In genomic region chr7:100988092-100988491, GRCm38 (mm10) we compare ENCODE assay signal across 9 mouse cellular contexts. TPM values are rescaled to one million over a fixed set of nuclear protein-coding genes. Genes with fewer than 3 reads are reported as not detected.
A peak's percentile ranks its signal among the peaks of the same experiment; 100 is the strongest.
DNase-seq lines count a peak whose midpoint lies in the region; ATAC-seq and TF ChIP-seq lines count a peak whose summit lies in the region.
"Had no signal": no experiment of that assay in that cellular context is flagged by ENCODE, and none has a peak within 500 bp of the region (broad histone marks: within the 10 kb centered on the region; RNA-seq: fewer than 3 reads in every experiment).

No protein-coding gene starts in this region.

- H3K4me3 ChIP-seq in ES-E14 (ENCODE audit: insufficient read depth in 1 of 2, low read depth in 1 of 2, low read length in 2 of 2, poor library complexity in 1 of 2, severe bottlenecking in 1 of 2) = no peak overlapping the region
- H3K4me3 ChIP-seq in bone marrow macrophage, adult 2 months (ENCODE audit: insufficient read depth, low read length) = no peak overlapping the region
- H3K4me3 ChIP-seq in forebrain, postnatal 0 days (ENCODE audit: low read depth, low read length) = no peak overlapping the region
- H3K4me3 ChIP-seq in lung, embryonic 16.5 days (ENCODE audit: low read length) = no peak overlapping the region
- H3K4me3 ChIP-seq: limb, embryonic 12.5 days had no signal

- in situ Hi-C loops in ES-E14 (cut with MboI; ENCODE audit: low sequenced_read_pairs in 2 of 2, unreplicated experiment in 2 of 2) = no loop called here

- intact Hi-C loops in heart, postnatal 25 days (cut with DNase I) = loop anchor here (1.0 to 5.0 kb wide), 3 partner anchors 64 to 244 kb away; no protein-coding TSS in a partner anchor

- peak; percentile 33 for DNase-seq in ES-E14 (ENCODE audit: low read depth, low spot score)
- DNase-seq in forebrain, postnatal 0 days = peak; percentile 74
- DNase-seq in heart, postnatal 25 days (ENCODE audit: low spot score) = peak; percentile 79
- DNase-seq in kidney, postnatal 4 days = peak; percentile 85 to 89
- peak; percentile 61 for DNase-seq in ovary, postnatal 14 days (ENCODE audit: low spot score)
- peak; percentile 60 for DNase-seq in urinary bladder, postnatal 25 days (ENCODE audit: low spot score)

- WGBS in forebrain, postnatal 0 days = 28% methylated on average over 9 of the region's 9 CpGs
- 8% methylated on average over 9 of the region's 9 CpGs for WGBS in lung, embryonic 16.5 days

- H3K9me3 ChIP-seq in ES-E14 (ENCODE audit: control insufficient read depth, insufficient read depth, low read depth, low read length) = no peaks in the 10 kb centered on the region
- H3K9me3 ChIP-seq in forebrain, postnatal 0 days (ENCODE audit: low read length) = no peaks in the 10 kb centered on the region
- no peaks in the 10 kb centered on the region for H3K9me3 ChIP-seq in lung, embryonic 16.5 days (ENCODE audit: control insufficient read depth, low read length)
- H3K9me3 ChIP-seq: limb, embryonic 12.5 days had no signal

- H3K4me2 ChIP-seq in forebrain, postnatal 0 days (ENCODE audit: low read depth) = no peak overlapping the region
- H3K4me2 ChIP-seq in lung, embryonic 16.5 days (ENCODE audit: low read depth, low read length) = no peak overlapping the region
- H3K4me2 ChIP-seq: limb, embryonic 12.5 days had no signal

- no peaks in the 10 kb centered on the region for H3K27me3 ChIP-seq in forebrain, postnatal 0 days (ENCODE audit: insufficient read depth, low read length)
- H3K27me3 ChIP-seq in lung, embryonic 16.5 days (ENCODE audit: control insufficient read depth, insufficient read depth, low read depth, low read length) = no peaks in the 10 kb centered on the region
- H3K27me3 ChIP-seq: limb, embryonic 12.5 days had no signal

- TF ChIP-seq CTCF in bone marrow macrophage, adult 2 months (IDR thresholded peaks at IDR 0.05; ENCODE audit: low read depth, low read length) = peak; percentile 63
- peak; percentile 72 for TF ChIP-seq CTCF in forebrain, postnatal 0 days (IDR thresholded peaks at IDR 0.05; ENCODE audit: low read depth)

- H3K9ac ChIP-seq in ES-E14 (ENCODE audit: insufficient read depth, low read depth, low read length, poor library complexity, severe bottlenecking) = no peak overlapping the region
- H3K9ac ChIP-seq in forebrain, postnatal 0 days = no peak overlapping the region
- no peak overlapping the region for H3K9ac ChIP-seq in lung, embryonic 16.5 days (ENCODE audit: low read length)
- H3K9ac ChIP-seq: limb, embryonic 12.5 days had no signal

- TF ChIP-seq POLR2A in bone marrow macrophage, adult 2 months (IDR thresholded peaks at IDR 0.05; ENCODE audit: borderline replicate concordance, low read depth, low read length) = no peak

- H3K4me1 ChIP-seq in ES-E14 (ENCODE audit: control insufficient read depth in 2 of 2, insufficient read depth in 2 of 2, low read length in 2 of 2, poor library complexity in 1 of 2) = peaks cover 0 to 15% of the 10 kb centered on the region in 2 experiments; a peak in 2 of 4 replicates
- peaks cover 47% of the 10 kb centered on the region for H3K4me1 ChIP-seq in bone marrow macrophage, adult 2 months (ENCODE audit: control insufficient read depth, insufficient read depth, low read length)
- no peaks in the 10 kb centered on the region for H3K4me1 ChIP-seq in forebrain, postnatal 0 days (ENCODE audit: insufficient read depth)
- peaks cover 30% of the 10 kb centered on the region for H3K4me1 ChIP-seq in lung, embryonic 16.5 days (replicated peaks; ENCODE audit: control insufficient read depth, insufficient read depth, low read length)

- H3K36me3 ChIP-seq in ES-E14 (ENCODE audit: control insufficient read depth, insufficient read depth, low read length, poor library complexity, severe bottlenecking) = no peaks in the 10 kb centered on the region
- no peaks in the 10 kb centered on the region for H3K36me3 ChIP-seq in forebrain, postnatal 0 days (ENCODE audit: insufficient read depth)
- H3K36me3 ChIP-seq in lung, embryonic 16.5 days (ENCODE audit: control insufficient read depth, insufficient read depth, low read length) = no peaks in the 10 kb centered on the region
- H3K36me3 ChIP-seq: limb, embryonic 12.5 days had no signal

- no peak overlapping the region for H3K27ac ChIP-seq in ES-E14 (ENCODE audit: insufficient read depth, low read depth, low read length, poor library complexity, severe bottlenecking)
- H3K27ac ChIP-seq in bone marrow macrophage, adult 2 months (ENCODE audit: insufficient read depth, low read depth, low read length) = no peak overlapping the region
- no peak overlapping the region for H3K27ac ChIP-seq in forebrain, postnatal 0 days (ENCODE audit: low read depth, low read length)
- H3K27ac ChIP-seq in lung, embryonic 16.5 days (ENCODE audit: low read length) = peak overlapping the region; percentile 49

- ATAC-seq in forebrain, postnatal 0 days = peak; percentile 81
- ATAC-seq in lung, embryonic 16.5 days (ENCODE audit: low read depth) = peak; percentile 81

TF ChIP-seq in ES-E14, 5 proteins besides CTCF, POLR2A, EP300 and RAD21:
- TF ChIP-seq CHD2 (IDR thresholded peaks at IDR 0.05; ENCODE audit: low read depth, low read length) (no peak), ZC3H11A (IDR thresholded peaks at IDR 0.05; ENCODE audit: borderline replicate concordance, low read depth, low read length) (peak; percentile 52; the same call in 1 of the 2 replicates), ZNF384 (IDR thresholded peaks at IDR 0.05; ENCODE audit: low read depth, low read length) (no peak), HCFC1 (IDR thresholded peaks at IDR 0.05; ENCODE audit: borderline replicate concordance, insufficient read depth, low read length) (no peak), MAFK (IDR thresholded peaks at IDR 0.05; ENCODE audit: insufficient read depth, low read depth, low read length) (no peak)

RNA-seq across cellular contexts. Expression of gene P2ry6, which starts 13.6 kb away (rescaled TPM):
- total RNA-seq in ES-E14 (2012; rRNA removed) = 0.45 and 0.95 TPM in 2 replicates
- polyA plus RNA-seq in bone marrow macrophage, adult 2 months (2012; ENCODE audit: insufficient read depth, insufficient read length, missing spikeins) = 387 and 402 TPM in 2 replicates
- total RNA-seq in forebrain, postnatal 0 days (2014; rRNA removed) = 1.2 and 2.3 TPM in 2 replicates
- 3.1 and 3.8 TPM in 2 replicates for polyA plus RNA-seq in forebrain, postnatal 0 days (2015; fragmentation: Nextera tagmentation; extraction: Ambion mirVana)
- total RNA-seq in heart, postnatal 25 days (2021) = 1 to 10 TPM; 4.4 TPM
- 9.1 and 10.1 TPM in 2 replicates for polyA plus RNA-seq in lung, embryonic 16.5 days (2015; fragmentation: Nextera tagmentation; extraction: Ambion mirVana)

RNA-seq across cellular contexts. Expression of gene P2ry2, which starts 24.6 kb away (rescaled TPM):
- total RNA-seq in ES-E14 (2012; rRNA removed) = 2.3 and 2.8 TPM in 2 replicates
- 4.8 and 5.2 TPM in 2 replicates for polyA plus RNA-seq in bone marrow macrophage, adult 2 months (2012; ENCODE audit: insufficient read depth, insufficient read length, missing spikeins)
- 0.38 and 0.67 TPM in 2 replicates for total RNA-seq in forebrain, postnatal 0 days (2014; rRNA removed)
- 0.24 and 0.40 TPM in 2 replicates for polyA plus RNA-seq in forebrain, postnatal 0 days (2015; fragmentation: Nextera tagmentation; extraction: Ambion mirVana)
- total RNA-seq in heart, postnatal 25 days (2021) = 10 to 100 TPM; 17.3 to 26.1 TPM
- polyA plus RNA-seq in lung, embryonic 16.5 days (2015; fragmentation: Nextera tagmentation; extraction: Ambion mirVana) = 4.5 and 4.8 TPM in 2 replicates

RNA-seq across cellular contexts. Expression of gene Arhgef17, which starts 56.2 kb away (rescaled TPM):
- 21.8 and 23.2 TPM in 2 replicates for total RNA-seq in ES-E14 (2012; rRNA removed)
- polyA plus RNA-seq in bone marrow macrophage, adult 2 months (2012; ENCODE audit: insufficient read depth, insufficient read length, missing spikeins) = 0.36 and 0.52 TPM in 2 replicates
- 47.9 and 52.7 TPM in 2 replicates for total RNA-seq in forebrain, postnatal 0 days (2014; rRNA removed)
- 9.8 and 12.5 TPM in 2 replicates for polyA plus RNA-seq in forebrain, postnatal 0 days (2015; fragmentation: Nextera tagmentation; extraction: Ambion mirVana)
- 10 to 100 TPM; 24.0 to 28.8 TPM for total RNA-seq in heart, postnatal 25 days (2021)
- polyA plus RNA-seq in lung, embryonic 16.5 days (2015; fragmentation: Nextera tagmentation; extraction: Ambion mirVana) = 10.6 and 11.8 TPM in 2 replicates

Comparison
In these comparisons a context has a peak if more than half of its experiments do, and no peak if none do; other contexts are left out.
1. DNase-seq: peak in every context shown above with its lines; median percentile 87 in kidney, postnatal 4 days; 79 in heart, postnatal 25 days; 74 in forebrain, postnatal 0 days; 61 in ovary, postnatal 14 days; 60 in urinary bladder, postnatal 25 days; 33 in ES-E14.